Mouse (Mus musculus): ENCODE data around the gene Plpp7. TPM values are rescaled to one million over a fixed set of nuclear protein-coding genes. Genes with fewer than 3 reads are reported as not detected.
A peak's percentile ranks its signal among the peaks of the same experiment; 100 is the strongest.

The Plpp7 gene
- polyA plus RNA-seq, 1 experiment from 2014 or later, result 11.3 TPM

DNA sequence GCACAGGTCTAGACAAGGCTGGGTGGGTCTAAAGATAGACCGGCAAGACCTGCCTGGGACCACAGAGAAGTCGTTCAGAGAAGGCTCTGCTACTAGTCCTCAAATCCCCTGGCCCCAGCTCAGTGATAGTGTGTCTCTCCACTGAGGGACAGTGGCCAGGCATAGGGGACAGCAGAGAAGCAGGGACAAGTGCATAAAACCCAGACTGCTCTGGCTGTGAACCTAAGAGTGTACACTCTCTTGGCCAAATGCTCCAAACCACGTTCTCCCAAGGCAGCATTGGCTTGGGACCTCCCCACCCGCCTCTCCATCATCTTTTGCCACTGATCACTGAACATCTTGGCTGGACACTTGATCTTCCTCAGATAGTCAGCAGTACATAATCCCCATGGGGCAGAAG lies 7.7 kb upstream of the Plpp7 start:
- Histone ChIP-seq H3K4me3 (ENCODE audit: low read depth, low read length) (no peak overlapping the region), H3K27ac (ENCODE audit: low read depth, low read length) (no peak overlapping the region), H3K9me3 (replicated peaks; ENCODE audit: control insufficient read depth, low read length) (no peaks in the 10 kb centered on the region), H3K4me2 (ENCODE audit: low read length) (no peak overlapping the region), H3K36me3 (ENCODE audit: control insufficient read depth, insufficient read depth, low read length) (no peaks in the 10 kb centered on the region), H3K9ac (ENCODE audit: low read length) (no peak overlapping the region), H3K27me3 (replicated peaks; ENCODE audit: control insufficient read depth, insufficient read depth, low read length) (peaks cover 44% of the 10 kb centered on the region), H3K4me1 (ENCODE audit: control insufficient read depth, insufficient read depth, low read length) (peaks cover 15% of the 10 kb centered on the region)
- no peak for DNase-seq (ENCODE audit: low spot score)
- 65% methylated on average over 4 of the region's 4 CpGs for WGBS
- ATAC-seq, result no peak

DNA sequence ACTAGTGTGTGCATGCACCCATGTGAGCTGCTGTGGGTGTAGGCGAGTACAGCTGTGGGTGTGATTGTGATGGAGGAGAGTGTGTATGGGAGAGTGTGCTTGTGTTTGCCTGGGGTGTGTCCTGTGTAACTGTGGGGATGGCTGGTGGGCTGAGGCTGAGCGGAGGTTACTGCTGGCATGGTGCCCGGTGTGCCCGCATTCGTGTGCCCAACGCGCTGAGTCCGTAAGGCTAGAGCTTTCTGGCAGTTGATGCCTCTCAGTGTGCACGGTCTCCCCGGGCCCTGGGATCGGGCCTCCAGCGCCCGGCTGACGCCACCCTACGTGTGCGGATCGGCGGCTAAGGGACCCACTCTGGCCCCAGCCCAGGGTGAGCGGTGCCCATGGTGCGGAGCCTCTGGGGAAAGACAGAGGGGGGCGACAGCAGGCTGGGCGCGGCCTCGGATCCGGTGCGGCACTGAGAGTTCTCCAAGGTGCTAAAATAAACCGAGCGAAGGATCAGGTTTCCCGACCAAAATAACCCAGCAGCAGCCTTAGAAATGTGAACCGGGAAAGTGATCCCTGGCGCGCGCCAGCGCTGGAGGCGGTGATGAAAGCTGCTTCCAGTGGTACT lies 6.9 kb upstream of the Plpp7 start:
- H3K27ac ChIP-seq (ENCODE audit: low read depth, low read length), result no peak overlapping the region
- H3K4me2 ChIP-seq (ENCODE audit: low read length), result peak overlapping the region; percentile 51
- WGBS, result 4% methylated on average over 35 of the region's 35 CpGs
- peaks cover 13% of the 10 kb centered on the region for H3K4me1 ChIP-seq (ENCODE audit: control insufficient read depth, insufficient read depth, low read length)
- no peaks in the 10 kb centered on the region for H3K36me3 ChIP-seq (ENCODE audit: control insufficient read depth, insufficient read depth, low read length)
- peak overlapping the region; percentile 16; the same call in 1 of the 2 replicates for H3K4me3 ChIP-seq (ENCODE audit: low read depth, low read length)
- H3K9me3 ChIP-seq (replicated peaks; ENCODE audit: control insufficient read depth, low read length), result no peaks in the 10 kb centered on the region
- H3K9ac ChIP-seq (ENCODE audit: low read length), result peak overlapping the region; percentile 48
- no peak for ATAC-seq
- peaks cover 36% of the 10 kb centered on the region for H3K27me3 ChIP-seq (replicated peaks; ENCODE audit: control insufficient read depth, insufficient read depth, low read length)
- DNase-seq (ENCODE audit: low spot score), result peak; percentile 50

DNA sequence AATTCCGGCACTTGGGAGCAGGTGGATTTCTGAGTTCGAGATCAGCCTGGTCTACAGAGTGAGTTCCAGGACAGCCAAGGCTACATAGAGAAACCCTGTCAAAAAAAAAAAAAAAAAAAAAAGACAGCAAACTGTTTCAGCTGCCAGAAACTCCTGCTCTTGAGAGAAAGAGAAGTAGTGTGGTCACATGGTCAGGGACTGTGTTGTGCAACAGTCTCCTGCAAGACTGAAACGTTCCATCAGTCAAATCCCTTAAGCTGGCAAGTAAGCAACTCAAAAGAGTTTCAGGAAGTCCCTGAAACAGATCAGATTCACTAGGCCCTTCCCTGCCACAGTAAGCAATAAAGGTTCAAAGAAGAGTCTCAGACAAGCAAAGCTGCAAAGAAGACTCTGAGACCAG lies 5.7 kb upstream of the Plpp7 start:
- ATAC-seq (no peak), DNase-seq (ENCODE audit: low spot score) (no peak)
- 66% methylated on average over 3 of the region's 3 CpGs for WGBS
- Histone ChIP-seq H3K9ac (ENCODE audit: low read length) (no peak overlapping the region), H3K9me3 (replicated peaks; ENCODE audit: control insufficient read depth, low read length) (no peaks in the 10 kb centered on the region), H3K4me3 (ENCODE audit: low read depth, low read length) (no peak overlapping the region), H3K27me3 (replicated peaks; ENCODE audit: control insufficient read depth, insufficient read depth, low read length) (peaks cover 24% of the 10 kb centered on the region), H3K4me2 (ENCODE audit: low read length) (no peak overlapping the region), H3K4me1 (ENCODE audit: control insufficient read depth, insufficient read depth, low read length) (peaks cover 6% of the 10 kb centered on the region), H3K27ac (ENCODE audit: low read depth, low read length) (no peak overlapping the region), H3K36me3 (ENCODE audit: control insufficient read depth, insufficient read depth, low read length) (no peaks in the 10 kb centered on the region)

DNA sequence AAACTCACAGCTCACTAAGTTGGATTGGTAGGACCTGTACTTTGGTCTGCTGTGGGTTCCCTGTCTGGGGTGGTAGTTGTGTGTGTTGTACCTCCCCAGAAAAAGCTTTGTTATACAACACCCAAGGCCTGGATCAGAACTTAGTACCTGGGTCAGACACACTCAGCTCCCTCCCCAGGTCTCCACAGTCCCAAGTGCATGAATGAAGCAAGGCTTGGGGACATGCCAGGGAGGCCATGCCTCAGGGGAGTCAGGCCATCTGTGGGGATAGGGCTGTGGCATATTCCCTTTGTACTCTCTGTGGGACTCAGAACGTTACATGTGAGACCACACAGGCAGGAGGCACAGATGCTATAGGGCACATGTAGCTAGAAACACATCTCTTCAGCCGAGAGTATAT lies 5.2 kb upstream of the Plpp7 start:
- Histone ChIP-seq H3K9me3 (replicated peaks; ENCODE audit: control insufficient read depth, low read length) (no peaks in the 10 kb centered on the region), H3K27me3 (replicated peaks; ENCODE audit: control insufficient read depth, insufficient read depth, low read length) (peaks cover 20% of the 10 kb centered on the region), H3K36me3 (ENCODE audit: control insufficient read depth, insufficient read depth, low read length) (no peaks in the 10 kb centered on the region), H3K4me2 (ENCODE audit: low read length) (no peak overlapping the region), H3K4me3 (ENCODE audit: low read depth, low read length) (no peak overlapping the region), H3K9ac (ENCODE audit: low read length) (no peak overlapping the region), H3K4me1 (ENCODE audit: control insufficient read depth, insufficient read depth, low read length) (peaks cover 6% of the 10 kb centered on the region), H3K27ac (ENCODE audit: low read depth, low read length) (no peak overlapping the region)
- ATAC-seq, result no peak
- peak; percentile 8 for DNase-seq (ENCODE audit: low spot score)
- 53% methylated on average over 2 of the region's 2 CpGs for WGBS

DNA sequence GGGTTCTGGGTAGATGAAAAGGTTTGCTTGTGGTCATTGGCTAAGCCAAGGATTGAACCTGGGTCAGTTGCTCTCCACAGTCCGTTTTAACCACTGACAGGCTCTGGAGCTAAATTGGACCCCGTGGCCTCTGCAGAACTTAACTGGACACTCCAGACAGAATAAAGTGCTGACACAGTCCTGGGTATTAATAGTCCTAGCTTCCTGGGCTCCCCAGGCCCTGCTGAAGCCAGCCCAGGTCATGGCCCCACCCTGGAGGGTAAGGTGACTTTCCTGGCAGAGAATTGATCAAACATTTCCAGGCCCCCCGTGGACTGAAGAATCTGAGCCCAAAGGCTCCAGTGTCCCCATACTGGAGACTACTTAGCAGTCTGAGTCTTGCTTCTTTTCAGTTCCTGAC lies 3.4 kb upstream of the Plpp7 start:
- no peak for DNase-seq (ENCODE audit: low spot score)

DNA sequence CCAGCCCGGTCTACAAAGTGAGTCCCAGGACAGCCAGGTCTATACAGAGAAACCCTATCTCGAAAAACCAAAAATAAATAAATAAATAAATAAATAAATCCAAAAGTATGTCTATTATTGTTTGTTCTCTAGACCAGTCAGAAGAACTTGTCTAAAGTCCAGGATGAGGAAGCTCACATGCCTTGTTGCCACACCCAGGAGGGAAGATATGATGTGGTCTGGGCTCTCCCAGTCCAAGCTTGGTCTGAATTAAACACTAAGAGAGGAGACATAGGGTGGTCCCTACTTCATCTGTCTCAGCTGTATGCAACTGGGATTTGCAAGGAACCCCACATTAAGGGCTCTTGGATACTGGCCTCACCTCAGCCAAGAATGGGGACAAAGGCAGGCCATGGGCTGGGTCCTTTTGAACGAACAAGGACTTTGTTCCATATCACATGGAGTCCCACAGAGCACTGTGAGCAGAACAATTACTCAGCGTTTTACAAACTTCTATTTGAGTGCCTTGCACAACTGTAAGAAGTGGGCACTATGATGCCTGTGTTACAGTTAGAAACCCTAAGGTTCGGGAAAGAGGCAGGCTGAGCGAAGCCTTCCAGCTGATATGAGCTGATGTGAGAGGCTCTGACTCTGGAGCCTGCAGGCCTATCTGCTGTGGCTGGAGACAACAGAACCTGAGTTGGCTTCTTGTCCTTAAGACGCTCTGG lies 1.2 kb upstream of the Plpp7 start:
- Histone ChIP-seq H3K9ac (ENCODE audit: low read length) (no peak overlapping the region), H3K4me1 (ENCODE audit: control insufficient read depth, insufficient read depth, low read length) (peaks cover 12% of the 10 kb centered on the region; the same call in 1 of the 2 replicates), H3K27ac (ENCODE audit: low read depth, low read length) (no peak overlapping the region), H3K27me3 (replicated peaks; ENCODE audit: control insufficient read depth, insufficient read depth, low read length) (no peaks in the 10 kb centered on the region; the same call in 1 of the 2 replicates), H3K4me2 (ENCODE audit: low read length) (no peak overlapping the region), H3K4me3 (ENCODE audit: low read depth, low read length) (no peak overlapping the region), H3K36me3 (ENCODE audit: control insufficient read depth, insufficient read depth, low read length) (no peaks in the 10 kb centered on the region), H3K9me3 (replicated peaks; ENCODE audit: control insufficient read depth, low read length) (no peaks in the 10 kb centered on the region)
- 84% methylated on average over 7 of the region's 7 CpGs for WGBS
- ATAC-seq (no peak), DNase-seq (ENCODE audit: low spot score) (no peak)

More for the DNA sequence above, 3.4 kb upstream of the Plpp7 start:
- Histone ChIP-seq H3K27me3 (replicated peaks; ENCODE audit: control insufficient read depth, insufficient read depth, low read length) (peaks cover 12% of the 10 kb centered on the region), H3K27ac (ENCODE audit: low read depth, low read length) (no peak overlapping the region), H3K9me3 (replicated peaks; ENCODE audit: control insufficient read depth, low read length) (no peaks in the 10 kb centered on the region), H3K4me1 (ENCODE audit: control insufficient read depth, insufficient read depth, low read length) (peaks cover 17% of the 10 kb centered on the region), H3K4me3 (ENCODE audit: low read depth, low read length) (no peak overlapping the region), H3K9ac (ENCODE audit: low read length) (no peak overlapping the region), H3K36me3 (ENCODE audit: control insufficient read depth, insufficient read depth, low read length) (no peaks in the 10 kb centered on the region), H3K4me2 (ENCODE audit: low read length) (no peak overlapping the region)
- no peak for ATAC-seq
- WGBS, result 67% methylated on average over 3 of the region's 3 CpGs

DNA sequence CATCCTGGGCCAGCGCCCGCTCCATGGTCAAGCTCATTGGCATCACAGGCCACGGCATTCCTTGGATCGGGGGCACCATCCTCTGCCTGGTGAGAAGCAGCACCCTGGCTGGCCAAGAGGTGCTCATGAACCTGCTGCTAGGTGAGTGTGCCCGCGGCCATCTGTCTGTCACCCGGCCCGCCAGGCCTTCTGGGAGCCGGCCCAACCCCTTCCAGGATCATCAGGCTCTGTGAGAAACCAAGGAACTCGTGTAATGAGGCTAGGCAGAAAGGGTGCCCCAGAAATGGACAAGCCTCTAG lies 743 bp downstream of the Plpp7 start:
- whole genome bisulfite sequencing, result 90% methylated on average over 10 of the region's 10 CpGs
- H3K4me3 ChIP-seq (ENCODE audit: low read depth, low read length), result peak overlapping the region; percentile 30
- no peaks in the 10 kb centered on the region for H3K27me3 ChIP-seq (replicated peaks; ENCODE audit: control insufficient read depth, insufficient read depth, low read length)
- DNase-seq (ENCODE audit: low spot score) (no peak), ATAC-seq (no peak; the same call in 1 of the 2 replicates)
- H3K36me3 ChIP-seq (ENCODE audit: control insufficient read depth, insufficient read depth, low read length), result no peaks in the 10 kb centered on the region
- H3K4me2 ChIP-seq (ENCODE audit: low read length), result peak overlapping the region; percentile 59
- peaks cover 12% of the 10 kb centered on the region; the same call in 1 of the 2 replicates for H3K4me1 ChIP-seq (ENCODE audit: control insufficient read depth, insufficient read depth, low read length)
- H3K27ac ChIP-seq (ENCODE audit: low read depth, low read length), result no peak overlapping the region
- no peaks in the 10 kb centered on the region for H3K9me3 ChIP-seq (replicated peaks; ENCODE audit: control insufficient read depth, low read length)
- H3K9ac ChIP-seq (ENCODE audit: low read length), result peak overlapping the region; percentile 68

DNA sequence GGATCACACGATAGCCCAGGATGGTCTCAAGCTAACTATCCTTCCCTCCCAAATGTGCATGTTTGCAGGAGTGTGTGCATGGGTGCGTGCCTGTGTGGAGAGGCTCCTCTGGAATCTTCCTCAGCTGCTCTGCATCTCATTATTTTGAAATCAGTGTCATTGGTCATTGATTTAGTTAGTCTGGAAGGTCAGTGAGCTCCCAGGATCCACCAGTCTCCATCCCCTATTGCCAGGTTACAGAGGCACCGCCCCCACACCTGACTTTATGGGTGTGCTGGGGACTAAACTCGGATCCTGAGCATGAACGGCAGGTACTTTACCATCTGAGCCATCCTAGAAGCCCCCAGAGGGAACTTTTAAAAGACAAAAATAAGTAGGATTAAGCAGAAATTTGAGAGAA lies 7.6 kb downstream of the Plpp7 start:
- Histone ChIP-seq H3K9me3 (replicated peaks; ENCODE audit: control insufficient read depth, low read length) (no peaks in the 10 kb centered on the region), H3K27me3 (replicated peaks; ENCODE audit: control insufficient read depth, insufficient read depth, low read length) (no peaks in the 10 kb centered on the region), H3K27ac (ENCODE audit: low read depth, low read length) (no peak overlapping the region), H3K36me3 (ENCODE audit: control insufficient read depth, insufficient read depth, low read length) (no peaks in the 10 kb centered on the region), H3K9ac (ENCODE audit: low read length) (no peak overlapping the region), H3K4me3 (ENCODE audit: low read depth, low read length) (no peak overlapping the region), H3K4me1 (ENCODE audit: control insufficient read depth, insufficient read depth, low read length) (no peaks in the 10 kb centered on the region), H3K4me2 (ENCODE audit: low read length) (no peak overlapping the region)
- 57% methylated on average over 5 of the region's 5 CpGs for WGBS
- ATAC-seq (no peak), DNase-seq (ENCODE audit: low spot score) (no peak)

DNA sequence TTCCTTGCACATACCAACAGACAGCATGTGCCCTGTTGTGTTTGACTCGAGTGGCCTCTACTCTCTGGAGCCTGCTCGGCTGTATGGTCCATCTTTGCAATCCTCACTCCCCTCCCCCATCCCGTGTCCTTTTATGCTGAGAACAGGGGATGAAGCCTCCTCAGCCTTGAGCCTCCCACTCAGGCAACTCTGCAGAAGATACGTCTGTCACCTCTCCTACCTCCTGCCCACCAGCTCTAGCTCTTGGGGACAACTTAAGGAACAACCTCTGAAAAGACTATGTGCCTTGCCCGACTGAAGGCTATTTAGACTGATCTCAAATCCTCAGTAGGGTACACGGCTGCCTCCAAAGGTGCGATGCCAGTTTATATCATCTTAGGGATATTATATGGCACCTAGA lies 8.2 kb downstream of the Plpp7 start:
- Histone ChIP-seq H3K9me3 (replicated peaks; ENCODE audit: control insufficient read depth, low read length) (no peaks in the 10 kb centered on the region), H3K27me3 (replicated peaks; ENCODE audit: control insufficient read depth, insufficient read depth, low read length) (no peaks in the 10 kb centered on the region), H3K27ac (ENCODE audit: low read depth, low read length) (no peak overlapping the region), H3K4me1 (ENCODE audit: control insufficient read depth, insufficient read depth, low read length) (no peaks in the 10 kb centered on the region), H3K36me3 (ENCODE audit: control insufficient read depth, insufficient read depth, low read length) (no peaks in the 10 kb centered on the region), H3K4me2 (ENCODE audit: low read length) (no peak overlapping the region), H3K9ac (ENCODE audit: low read length) (no peak overlapping the region), H3K4me3 (ENCODE audit: low read depth, low read length) (no peak overlapping the region)
- DNase-seq (ENCODE audit: low spot score) (no peak), ATAC-seq (no peak)
- 78% methylated on average over 7 of the region's 7 CpGs for WGBS

All from forebrain, embryonic 14.5 days (tissue).